Mouse (Mus musculus) liver, adult 2 months (tissue): Measurements from ENCODE around the gene Haus7. TPM values are rescaled to one million over a fixed set of nuclear protein-coding genes. Genes with fewer than 3 reads are reported as not detected.

Source experiments
- DNase-seq: peaks from one replicate; pipeline ENCODE4 v3.0.0-alpha.2; 2011; ENCODE audit warnings: low read depth, low spot score; ENCODE audit errors: extremely low read depth
- H3K27ac ChIP-seq: fragments of 200-500 bp; replicated peaks from 2 replicates; pipeline ENCODE4 v1.5.1; 2012; ENCODE audit warnings: low read depth, mild to moderate bottlenecking, control low read depth, inconsistent platforms, low read length; ENCODE audit not compliant: insufficient read depth
- H3K27me3 ChIP-seq: fragments of 200-500 bp; 2 replicates; pipeline ENCODE4 v1.6.1; 2012; ENCODE audit warnings: mild to moderate bottlenecking, moderate library complexity, low read length, inconsistent platforms; ENCODE audit not compliant: control insufficient read depth, insufficient read depth
- H3K36me3 ChIP-seq: fragments of 200-500 bp; 2 replicates; pipeline ENCODE4 v1.6.1; 2012; ENCODE audit warnings: low read length, inconsistent platforms; ENCODE audit not compliant: control insufficient read depth, insufficient read depth
- H3K4me1 ChIP-seq: fragments of 200-500 bp; 2 replicates; pipeline ENCODE4 v1.6.1; 2011; ENCODE audit warnings: low read length; ENCODE audit not compliant: control insufficient read depth, insufficient read depth
- H3K4me3 ChIP-seq: fragments of 200-500 bp; 2 replicates; pipeline ENCODE4 v1.5.1; 2011; ENCODE audit warnings: low read depth, mild to moderate bottlenecking, control low read depth, low read length, moderate library complexity; ENCODE audit not compliant: insufficient read depth
- H3K79me2 ChIP-seq: fragments of 200-500 bp; 2 replicates; pipeline ENCODE4 v1.6.1; 2012; ENCODE audit warnings: inconsistent platforms, mild to moderate bottlenecking, low read length, moderate library complexity; ENCODE audit not compliant: control insufficient read depth, insufficient read depth
- H3K9ac ChIP-seq: fragments of 200-500 bp; 2 replicates; pipeline ENCODE4 v1.6.1; 2012; ENCODE audit warnings: low read depth, mild to moderate bottlenecking, control low read depth, inconsistent platforms, low read length
- CTCF ChIP-seq: fragments of 200-500 bp; IDR thresholded peaks from 2 replicates; pipeline ENCODE4 v1.5.1; 2011; ENCODE audit warnings: low read depth, low read length, control low read depth
- POLR2A ChIP-seq: fragments of 200-500 bp; IDR thresholded peaks from 2 replicates; pipeline ENCODE4 v1.6.1; 2011; ENCODE audit warnings: low read length, control low read depth; ENCODE audit not compliant: insufficient read depth; ENCODE audit errors: extremely low read depth
- WGBS: fragments of 180-500 bp; shearing (Covaris S2); methylation state at CpG from one replicate; pipeline ENCODE4 v1.1.7; 2018; 5-methylcytosine and 5-hydroxymethylcytosine counted together
- polyA plus RNA-seq: library from polyadenylated mRNA; depleted of rRNA; stranded (reverse); fragments of >200 nt; gene quantifications from 2 replicates; pipeline ENCODE4 v1.2.3, GENCODE M21; 2012
- total RNA-seq: library from RNA; depleted of rRNA; stranded (reverse); fragments of >200 nt; gene quantifications from 2 replicates; pipeline ENCODE4 v1.2.3, GENCODE M21; 2014

The Haus7 gene
- total and polyA plus RNA-seq, 2 experiments = 12.8 to 15.5 TPM

DNA sequence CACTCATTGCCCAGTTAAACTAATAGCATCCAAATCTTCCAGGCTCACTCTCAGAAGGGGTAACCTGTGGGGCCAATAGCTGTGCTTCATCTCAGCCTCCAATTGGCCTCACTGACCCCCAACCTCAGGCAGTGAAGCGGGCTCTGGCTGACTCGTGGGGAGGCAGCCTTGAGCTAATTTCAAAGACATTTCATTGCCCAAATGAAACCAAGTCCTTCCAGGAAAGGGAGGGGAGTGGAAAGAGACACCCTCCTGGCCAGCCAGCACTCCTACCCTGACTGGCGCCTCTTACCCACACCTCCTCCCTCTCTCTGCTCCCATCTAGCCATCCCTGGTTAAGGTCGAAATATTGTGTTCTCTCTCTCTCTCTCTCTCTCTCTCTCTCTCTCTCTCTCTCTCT is 31.3 kb upstream of the Haus7 start:
- WGBS = 64% methylated on average over 4 of the region's 4 CpGs
- no peak overlapping the region for H3K9ac ChIP-seq

DNA sequence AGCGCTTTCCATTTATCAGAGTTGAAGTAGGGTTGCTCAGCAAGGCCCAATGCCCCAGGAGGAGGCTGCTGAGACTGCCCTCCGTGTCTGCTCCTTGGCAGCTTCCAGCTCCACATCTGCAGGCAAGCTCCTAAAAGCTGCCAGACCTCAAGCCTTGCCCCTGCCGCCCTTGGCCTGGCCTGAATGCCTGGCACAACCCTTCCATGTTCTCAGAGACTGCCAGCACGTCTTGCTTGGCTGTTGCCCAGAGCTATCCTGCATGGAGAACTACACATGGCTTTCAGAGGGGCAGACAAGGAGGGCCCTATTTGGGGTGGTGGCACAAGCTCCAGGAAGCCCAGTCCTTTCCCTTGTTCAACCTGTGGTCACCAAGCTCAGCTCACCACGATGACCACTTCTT is 28.1 kb upstream of the Haus7 start:
- H3K4me3 ChIP-seq = peak overlapping the region; percentile 27; the same call in 1 of the 2 replicates
- H3K27ac ChIP-seq = no peak overlapping the region
- 75% methylated on average over 5 of the region's 5 CpGs for WGBS
- no peaks in the 10 kb centered on the region for H3K36me3 ChIP-seq
- no peak for DNase-seq
- no peak overlapping the region for H3K9ac ChIP-seq
- H3K27me3 ChIP-seq = no peaks in the 10 kb centered on the region
- no peaks in the 10 kb centered on the region; the same call in 1 of the 2 replicates for H3K79me2 ChIP-seq
- TF ChIP-seq POLR2A (no peak), CTCF (no peak)
- no peaks in the 10 kb centered on the region; the same call in none of the 2 replicates for H3K4me1 ChIP-seq

More for the DNA sequence above, 31.3 kb upstream of the Haus7 start:
- no peaks in the 10 kb centered on the region; the same call in 1 of the 2 replicates for H3K4me1 ChIP-seq
- H3K27me3 ChIP-seq = no peaks in the 10 kb centered on the region
- no peaks in the 10 kb centered on the region for H3K79me2 ChIP-seq
- H3K4me3 ChIP-seq = no peak overlapping the region
- TF ChIP-seq CTCF = no peak
- TF ChIP-seq POLR2A = no peak
- no peak overlapping the region for H3K27ac ChIP-seq
- DNase-seq = no peak
- H3K36me3 ChIP-seq = no peaks in the 10 kb centered on the region

DNA sequence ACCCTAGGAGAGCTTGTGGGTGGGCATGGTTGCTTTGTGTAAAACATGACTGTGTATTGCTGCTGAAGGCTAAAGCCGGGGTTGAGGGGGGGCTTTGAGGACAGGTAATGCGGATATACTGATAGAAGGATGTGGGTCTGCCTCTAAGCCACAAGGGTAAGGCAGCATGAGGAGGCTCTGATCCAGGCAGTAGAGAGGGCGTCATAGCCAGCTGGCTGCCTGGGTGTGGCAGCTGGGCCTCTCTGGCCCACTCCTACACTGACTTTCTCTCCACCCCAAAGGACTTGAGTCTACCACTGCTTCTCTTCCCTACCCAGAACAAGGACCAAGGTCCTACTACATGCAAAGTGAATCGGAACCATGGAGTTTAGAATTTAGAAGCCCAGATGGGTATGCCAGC is 26.0 kb upstream of the Haus7 start:
- 83% methylated on average over 4 of the region's 4 CpGs for WGBS
- H3K4me1 ChIP-seq = peaks cover 4% of the 10 kb centered on the region
- peak overlapping the region; percentile 91 for H3K4me3 ChIP-seq
- H3K79me2 ChIP-seq = no peaks in the 10 kb centered on the region; the same call in 1 of the 2 replicates
- H3K27ac ChIP-seq = no peak overlapping the region; the same call in 1 of the 2 replicates
- no peak for DNase-seq
- 0 out of 2 replicates have a peak overlapping the region, but pooled peaks have one; percentile 43 for H3K9ac ChIP-seq
- H3K27me3 ChIP-seq = no peaks in the 10 kb centered on the region
- TF ChIP-seq CTCF = no peak
- H3K36me3 ChIP-seq = no peaks in the 10 kb centered on the region

DNA sequence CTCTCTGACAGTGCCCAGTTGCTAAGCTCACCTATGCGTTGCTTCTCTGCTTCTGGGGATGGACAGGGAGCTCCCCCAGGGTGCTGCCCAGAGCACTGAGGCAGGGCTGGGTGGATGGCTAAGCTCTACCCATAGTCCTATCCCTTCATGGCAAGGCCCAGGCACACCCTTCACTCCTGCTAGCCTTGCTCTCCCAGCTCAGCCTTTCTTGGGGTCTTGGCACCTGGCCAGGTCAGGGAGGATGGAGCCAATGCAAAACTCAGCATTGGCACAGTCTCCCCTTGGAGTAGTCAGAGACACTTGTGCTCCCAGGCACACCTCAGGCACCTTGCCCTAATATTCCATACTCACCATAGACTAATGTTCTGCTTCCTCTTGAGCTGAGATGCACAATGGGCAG is 25.2 kb upstream of the Haus7 start:
- Histone ChIP-seq H3K79me2 (no peaks in the 10 kb centered on the region; the same call in 1 of the 2 replicates), H3K4me1 (peaks cover 4% of the 10 kb centered on the region), H3K4me3 (peak overlapping the region; percentile 91), H3K9ac (peak overlapping the region; percentile 91), H3K27me3 (no peaks in the 10 kb centered on the region), H3K36me3 (no peaks in the 10 kb centered on the region), H3K27ac (peak overlapping the region; percentile 85)
- 58% methylated on average over 1 of the region's 1 CpGs for WGBS
- no peak for TF ChIP-seq CTCF
- no peak for TF ChIP-seq POLR2A
- no peak for DNase-seq

DNA sequence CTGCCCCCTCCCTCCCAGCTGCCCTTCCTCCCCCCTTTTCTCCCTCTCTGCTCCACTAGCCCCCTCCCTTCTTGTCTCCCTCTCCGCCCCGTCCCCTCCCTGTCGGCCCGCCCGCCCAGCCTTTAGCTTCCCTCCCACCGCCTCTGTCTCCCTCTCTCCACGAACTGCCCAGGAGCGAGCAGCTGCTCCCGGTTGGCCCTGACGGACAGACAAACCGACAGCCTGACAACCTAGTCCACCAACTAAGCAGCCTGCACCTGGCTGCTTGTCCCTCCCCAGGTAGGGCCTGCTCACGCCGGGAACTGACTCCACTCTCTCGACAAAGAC is 24.6 kb upstream of the Haus7 start, which contains the start of gene Bgn:
TSS of gene Bgn (plus strand) at position 119 of the 327 bp plus-strand sequence.
- DNase-seq = no peak
- no peak for TF ChIP-seq CTCF
- 0 out of 2 replicates have a peak, but pooled peaks have one; percentile 29 for TF ChIP-seq POLR2A
- Histone ChIP-seq H3K27ac (peak within 1 kb of the TSS; percentile 85), H3K79me2 (no peaks in the 10 kb centered on the region; the same call in 1 of the 2 replicates), H3K36me3 (no peaks in the 10 kb centered on the region), H3K4me1 (peaks cover 4% of the 10 kb centered on the region), H3K9ac (peak within 1 kb of the TSS; percentile 91), H3K27me3 (no peaks in the 10 kb centered on the region), H3K4me3 (peak within 1 kb of the TSS; percentile 91)
- 31% methylated on average over 8 of the region's 14 CpGs for WGBS

DNA sequence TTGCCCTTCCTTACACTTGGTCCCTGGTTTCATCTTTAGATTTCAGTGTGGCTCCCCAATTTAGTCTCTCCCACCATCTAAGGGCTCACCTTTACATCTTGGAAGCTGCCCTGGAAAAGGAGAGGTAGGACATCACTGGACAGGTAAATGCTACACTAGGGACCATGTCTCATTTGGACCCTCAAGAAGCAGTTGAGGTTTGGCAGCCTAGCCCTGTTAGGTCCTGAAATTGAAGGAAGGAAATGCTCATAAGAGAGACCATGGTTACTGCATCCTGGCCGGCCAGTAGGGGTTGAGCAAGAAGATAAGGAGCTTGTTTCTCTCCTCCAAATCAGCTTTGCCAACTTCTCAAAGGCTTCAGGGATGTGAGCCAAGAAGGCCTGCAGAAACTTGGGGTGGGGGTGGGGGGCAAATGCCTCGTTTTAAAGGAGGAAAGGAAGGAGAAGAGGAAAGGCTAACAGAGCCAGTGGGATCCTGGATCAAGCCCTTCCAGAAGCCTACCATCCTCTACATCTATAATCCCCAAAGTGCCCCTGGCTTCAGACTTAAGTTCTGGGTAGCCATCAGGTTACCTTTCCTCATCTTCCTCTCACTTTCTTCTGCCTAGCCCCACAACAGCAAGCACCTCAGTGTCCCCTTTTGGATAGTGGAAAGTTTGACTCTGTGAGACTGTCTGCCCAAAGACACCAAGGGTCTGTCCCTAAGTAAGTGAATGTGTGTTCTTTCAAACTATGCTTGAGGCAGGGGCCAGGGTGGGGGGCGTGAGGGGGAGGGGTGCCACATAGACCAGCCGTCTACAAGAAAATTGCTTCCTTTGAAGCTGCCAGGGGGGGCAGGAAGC is 24.0 kb upstream of the Haus7 start:
- WGBS = 59% methylated on average over 4 of the region's 4 CpGs
- H3K4me1 ChIP-seq = peaks cover 4% of the 10 kb centered on the region

More for the DNA sequence above, 24.0 kb upstream of the Haus7 start:
- Histone ChIP-seq H3K27me3 (no peaks in the 10 kb centered on the region), H3K4me3 (peak overlapping the region; percentile 91; the same call in 1 of the 2 replicates), H3K9ac (no peak overlapping the region), H3K27ac (peak overlapping the region; percentile 54), H3K36me3 (no peaks in the 10 kb centered on the region), H3K79me2 (no peaks in the 10 kb centered on the region; the same call in 1 of the 2 replicates)
- no peak for TF ChIP-seq CTCF
- no peak for TF ChIP-seq POLR2A
- no peak for DNase-seq
